Mouse (Mus musculus) liver (tissue): ENCODE measurements around the gene Aaed1.

Experiments used
- DNase-seq: peaks from one replicate; pipeline ENCODE4 v3.0.0-alpha.2; 2020; ENCODE audit warnings: mixed read lengths

Gene Aaed1

GRCm38 (mm10) chr13:64248775-64249524 is 63.6 kb downstream of the Aaed1 start:
- peak; percentile 90 for DNase-seq

DNA sequence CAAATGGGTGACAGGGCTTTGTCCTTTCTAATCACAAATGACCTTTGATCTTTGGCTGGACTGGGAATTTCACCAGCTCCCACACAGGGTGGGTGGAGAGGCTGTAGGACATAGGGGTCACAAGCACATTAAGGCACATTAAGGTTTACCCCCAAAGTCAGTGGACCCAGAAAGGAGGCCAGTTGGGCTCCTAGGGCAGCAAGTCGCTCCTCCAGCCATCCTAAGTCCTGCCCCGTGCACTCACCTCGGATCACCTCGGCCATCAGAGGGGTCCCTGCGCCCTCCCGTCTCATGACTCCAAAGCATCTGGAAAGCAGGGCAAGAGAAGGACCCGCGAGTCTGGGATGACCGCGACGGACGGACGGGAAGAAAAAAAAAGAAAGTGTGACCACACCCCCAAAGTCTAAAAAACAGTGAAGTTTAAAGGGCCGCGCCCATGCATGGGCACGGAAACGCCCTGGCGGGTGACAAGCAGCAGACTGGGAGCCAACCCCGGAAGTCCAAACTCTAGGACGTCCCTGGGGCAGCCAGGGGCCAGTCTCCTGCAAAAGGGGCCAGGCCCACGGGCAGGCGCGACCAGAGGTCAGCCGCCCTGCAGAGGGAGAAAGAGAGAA is 64.2 kb downstream of the Aaed1 start:
- DNase-seq, result peak; percentile 84

DNA sequence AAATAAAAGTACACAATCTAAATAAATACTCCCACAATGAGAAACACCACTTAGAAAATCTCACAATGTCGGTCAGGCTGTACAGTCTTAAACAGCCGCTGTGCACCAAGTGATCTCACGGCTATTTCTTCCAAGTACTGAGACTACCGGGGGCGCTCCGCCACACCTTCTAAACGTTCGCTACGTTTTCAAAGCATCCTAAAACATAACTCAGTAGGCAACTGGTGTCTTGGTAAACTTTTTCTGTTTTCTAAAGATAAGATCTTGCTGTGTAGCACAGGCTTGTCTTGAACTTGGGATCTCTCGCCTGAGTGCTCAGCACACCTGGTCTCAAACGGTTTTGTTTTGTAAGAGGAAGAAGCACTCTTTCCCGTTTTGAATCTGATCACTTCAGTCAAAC is 66.4 kb downstream of the Aaed1 start:
- no peak for DNase-seq

- DNase-seq, result no peak
Measured at GRCm38 (mm10) chr13:64244685-64245261, 67.7 kb downstream of the Aaed1 start.

DNA sequence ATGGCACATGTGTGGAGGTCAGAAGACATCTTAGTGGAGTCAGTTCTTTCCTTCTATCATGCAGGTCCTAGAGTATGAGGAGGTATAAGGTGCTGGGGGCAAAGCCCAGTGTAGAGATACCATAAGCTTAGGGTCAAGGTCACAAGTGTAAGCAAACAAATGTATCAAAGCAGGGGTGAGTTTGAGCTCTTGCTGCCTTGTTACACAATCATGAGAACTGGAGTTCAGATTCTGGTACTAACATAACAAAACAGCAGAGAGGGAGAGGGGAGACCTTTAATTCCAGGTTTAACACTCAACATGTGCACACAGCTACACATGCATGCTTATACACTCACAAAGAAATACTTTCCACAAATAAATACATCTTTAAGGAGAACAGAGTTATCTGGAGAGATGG is 69.8 kb downstream of the Aaed1 start:
- no peak for DNase-seq

DNA sequence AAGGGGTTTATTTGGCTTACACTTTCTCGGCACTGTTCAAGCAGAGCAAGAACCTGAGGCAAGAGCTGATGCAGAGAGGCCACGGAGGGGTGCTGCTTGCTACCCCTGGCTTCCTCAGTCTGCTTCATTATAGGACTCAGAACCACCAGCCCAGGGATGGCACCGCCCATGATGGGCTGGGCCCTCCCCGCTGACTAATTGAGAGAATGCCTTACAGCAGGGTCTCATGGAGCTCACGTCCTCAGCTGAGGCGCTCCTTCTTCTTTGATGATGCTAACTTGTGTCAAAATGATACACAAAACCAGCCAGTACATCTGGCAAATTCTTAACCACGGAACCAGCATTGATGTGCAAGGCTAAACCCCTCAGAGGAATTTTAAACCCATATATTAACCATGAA is 71.9 kb downstream of the Aaed1 start:
- no peak for DNase-seq

GRCm38 (mm10) chr13:64237681-64238157 is 74.8 kb downstream of the Aaed1 start:
- no peak for DNase-seq

DNA sequence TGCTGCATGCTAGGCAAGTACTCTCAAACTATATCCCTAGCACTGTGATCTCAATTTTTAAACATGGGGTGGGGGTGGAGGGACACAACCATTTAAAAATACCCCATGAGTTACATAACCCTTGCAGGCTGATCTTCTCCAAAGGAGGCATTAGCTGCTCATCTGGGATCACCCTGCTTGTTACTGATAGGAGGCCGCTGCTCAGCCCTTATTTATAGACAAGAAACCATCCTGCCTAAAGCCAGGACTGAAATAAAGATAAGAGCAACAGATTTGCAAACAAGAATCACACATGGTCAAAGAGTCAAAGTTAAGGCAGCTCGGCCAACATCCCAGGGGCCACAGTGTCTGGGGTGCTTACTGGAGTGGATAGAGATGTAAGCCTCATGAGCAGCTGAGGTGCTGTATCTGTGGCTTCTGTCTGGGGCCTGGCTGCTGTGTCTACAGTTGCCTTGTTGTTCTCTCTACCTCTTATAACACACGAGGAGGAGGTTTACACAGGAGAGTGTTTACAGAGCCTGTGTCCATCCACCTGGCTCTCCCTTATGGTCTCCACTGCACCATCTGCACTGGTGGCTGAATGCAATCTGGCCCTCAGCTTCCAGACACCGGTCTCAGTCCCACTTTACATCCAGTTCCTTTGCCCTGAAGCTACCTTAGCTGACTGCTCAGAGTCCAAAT is 75.4 kb downstream of the Aaed1 start:
- DNase-seq, result peak; percentile 9

DNA sequence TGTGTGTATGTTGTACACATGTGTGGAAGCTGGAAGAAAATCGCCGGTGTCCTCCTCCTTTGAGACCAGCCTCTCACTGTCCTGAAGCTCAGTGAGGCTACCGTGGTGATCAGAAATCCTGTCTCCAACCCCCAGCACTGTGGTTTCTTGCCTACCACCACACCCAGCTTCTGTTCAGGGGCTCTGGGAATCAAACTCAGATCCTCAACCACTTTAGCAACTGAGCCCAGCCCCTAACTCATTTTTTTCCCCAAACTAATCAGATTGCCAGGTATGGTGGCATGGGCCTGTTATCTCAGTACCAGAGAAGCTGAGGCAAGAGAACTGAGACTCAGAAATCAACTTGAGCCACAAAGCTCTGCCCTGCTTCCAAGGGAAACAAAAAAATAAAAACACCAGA is 76.7 kb downstream of the Aaed1 start:
- no peak for DNase-seq

DNA sequence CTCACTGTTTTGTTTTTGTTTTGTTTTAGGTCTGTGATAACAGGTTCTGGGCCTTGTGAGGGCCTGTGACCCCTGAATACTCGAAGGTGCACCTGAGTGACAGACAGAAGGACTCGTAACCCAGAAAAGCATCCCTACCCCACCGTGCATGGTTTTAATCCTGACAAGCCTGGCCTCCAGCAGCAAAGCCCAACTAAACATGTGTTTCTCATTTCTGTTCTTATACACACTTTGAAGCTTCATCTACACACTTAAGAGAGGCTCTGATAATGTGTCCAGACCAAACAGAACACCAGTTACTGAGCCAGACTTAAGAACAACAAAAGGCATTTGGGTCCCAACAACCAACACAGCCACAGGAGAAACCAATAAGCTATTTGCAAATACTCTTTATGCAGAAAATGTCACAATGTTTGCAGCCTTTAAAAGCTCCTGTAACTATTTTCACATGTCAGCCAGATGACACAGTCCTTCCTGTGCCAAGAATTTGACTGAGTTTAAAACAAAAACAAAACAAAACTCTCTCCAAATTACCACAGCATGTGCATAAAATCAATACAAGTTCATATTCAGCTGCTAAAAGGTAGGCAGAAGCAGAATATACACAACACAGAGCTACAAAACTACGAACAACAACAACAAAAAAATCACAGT is 77.3 kb downstream of the Aaed1 start:
- no peak for DNase-seq

DNA sequence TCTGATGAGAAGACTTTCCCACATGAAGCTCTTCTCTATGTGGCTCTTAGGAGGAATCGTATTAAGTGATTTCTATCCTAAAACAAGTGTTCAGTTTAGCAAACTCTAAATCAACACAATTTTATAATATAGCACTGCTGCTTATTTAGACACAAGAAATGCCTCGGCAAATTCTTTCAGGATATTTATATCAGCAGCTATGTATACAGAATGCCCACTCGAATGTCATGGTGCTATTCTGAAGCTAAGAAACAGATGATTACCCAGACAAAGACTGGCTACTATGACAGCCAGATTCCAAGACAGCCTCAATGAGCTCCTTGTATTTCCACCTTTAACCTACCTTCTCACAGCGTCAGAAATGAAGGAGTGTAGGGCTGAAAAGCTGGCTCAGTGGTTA is 79.4 kb downstream of the Aaed1 start:
- DNase-seq, result no peak

DNA sequence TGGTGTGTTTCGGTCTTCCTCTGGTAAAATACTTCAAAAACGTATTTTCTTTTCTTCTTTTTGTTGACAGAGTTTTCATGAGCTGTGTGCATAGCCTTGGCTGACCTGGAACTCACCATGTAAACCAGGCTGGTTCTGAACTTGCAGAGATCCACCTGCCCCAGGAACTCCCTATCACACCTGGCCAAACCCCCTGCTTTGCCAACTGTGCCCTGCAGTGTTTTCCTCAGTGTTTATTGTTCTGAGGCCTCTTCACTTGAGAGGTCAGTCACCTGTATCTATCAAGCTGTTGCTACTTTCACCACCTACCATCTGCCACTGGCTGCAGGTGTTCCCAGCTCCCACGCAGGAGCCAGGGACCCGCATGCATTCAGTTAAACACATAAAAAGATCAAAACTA is 85.8 kb downstream of the Aaed1 start:
- DNase-seq, result no peak

DNA sequence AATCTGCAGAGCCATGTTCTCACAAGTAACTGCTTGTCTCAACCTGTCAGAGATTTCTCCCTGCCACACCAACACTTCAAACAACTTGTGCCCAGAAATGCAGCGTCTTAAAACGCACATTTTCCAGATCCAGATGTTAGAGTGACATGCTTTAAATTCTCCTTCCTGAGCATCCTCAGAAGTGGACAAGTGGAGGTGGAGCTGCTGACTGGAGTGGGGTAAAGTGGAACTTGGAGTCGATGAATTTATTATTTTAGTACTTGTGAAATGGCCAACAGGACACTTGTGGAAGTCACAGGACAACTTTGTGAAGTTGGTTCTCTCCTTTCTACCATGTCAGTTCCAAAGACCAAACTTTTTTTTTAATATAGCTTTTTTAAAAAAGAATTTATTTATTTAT is 86.8 kb downstream of the Aaed1 start:
- no peak for DNase-seq
